Mouse (Mus musculus): ENCODE measurements around the gene Nrde2.
"Not testable (repeated sequence)": the region's sequence is repeated elsewhere in the genome, so short reads cannot be mapped to it uniquely, and the experiment has no call there.

Nrde2 gene

DNA sequence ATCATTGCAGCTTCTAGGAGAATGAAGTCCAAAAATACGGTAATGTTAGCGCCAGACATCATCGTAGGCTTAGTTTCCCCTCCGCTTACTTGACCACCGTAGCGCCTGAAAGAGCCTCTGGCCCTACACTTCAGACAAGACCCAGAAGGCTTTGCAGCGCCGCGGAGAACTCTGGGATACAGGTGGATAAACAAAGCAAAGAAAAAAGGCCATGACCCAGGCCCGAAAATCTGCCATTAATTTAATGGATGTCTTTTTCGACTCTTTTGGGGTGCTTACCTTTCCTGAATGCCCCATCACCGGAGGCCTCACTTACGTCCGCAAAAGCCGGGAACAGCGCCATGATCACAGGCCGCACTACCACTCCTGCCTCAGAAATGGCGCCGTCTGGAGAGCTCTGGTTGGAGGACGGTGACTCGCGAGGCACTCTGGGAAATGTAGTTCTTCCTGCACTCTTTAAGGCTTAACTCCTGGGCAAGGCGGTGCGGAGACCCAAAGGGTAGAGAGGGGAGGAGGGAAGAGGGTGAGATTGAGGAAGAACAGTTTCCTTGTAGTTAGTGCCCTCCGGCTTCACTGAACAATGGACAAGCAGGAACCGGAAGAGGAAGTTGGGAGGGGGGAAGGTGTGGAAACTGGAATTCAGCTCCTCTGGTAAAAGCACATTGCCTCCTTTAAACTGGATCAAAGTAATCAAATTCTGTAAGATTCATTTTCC, at the start of gene Nrde2:
Gene Nrde2 (minus strand): TSS at position 393 of the 715 bp plus-strand sequence.
- DNase-seq: peak; percentile 93

DNA sequence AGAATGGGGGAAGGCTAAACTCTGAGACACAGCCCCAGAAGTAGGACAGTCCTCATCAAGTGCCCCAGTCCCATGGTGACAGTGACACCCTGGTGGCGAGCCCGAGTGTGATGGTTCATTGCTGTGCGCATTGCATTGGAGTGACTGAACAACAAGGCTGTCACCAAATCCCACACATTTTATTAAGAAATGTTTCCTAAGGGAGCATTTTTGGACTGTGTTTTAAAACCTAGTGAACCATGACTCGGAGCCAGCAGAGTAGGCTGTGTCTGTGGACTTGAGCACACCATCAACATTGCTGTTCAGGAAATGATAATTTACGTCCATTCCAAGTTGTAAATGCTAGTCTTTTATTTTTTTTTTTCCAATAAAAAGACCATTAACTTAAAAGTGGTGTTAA, 47.5 kb upstream of the Nrde2 start:
- DNase-seq: no peak

DNA sequence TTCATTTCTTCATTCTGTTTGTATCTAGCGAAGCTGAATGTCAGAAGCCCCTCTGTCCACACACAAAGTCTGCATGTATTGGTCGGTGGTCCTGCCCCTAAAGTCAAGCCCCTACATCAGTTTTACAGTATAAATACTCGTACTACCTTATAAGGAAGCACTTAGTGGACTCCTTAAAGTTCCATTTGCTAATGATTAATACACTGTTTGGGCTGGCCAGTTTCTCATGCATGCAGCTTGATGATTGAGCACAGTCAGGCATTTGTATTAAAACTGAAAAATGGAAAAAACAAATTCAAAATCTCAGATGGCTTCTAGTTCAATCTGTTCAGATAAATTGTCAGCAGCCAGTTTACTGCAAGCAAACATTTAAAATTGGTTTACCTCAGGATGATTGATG, 47.1 kb upstream of the Nrde2 start:
- DNase-seq: no peak

DNA sequence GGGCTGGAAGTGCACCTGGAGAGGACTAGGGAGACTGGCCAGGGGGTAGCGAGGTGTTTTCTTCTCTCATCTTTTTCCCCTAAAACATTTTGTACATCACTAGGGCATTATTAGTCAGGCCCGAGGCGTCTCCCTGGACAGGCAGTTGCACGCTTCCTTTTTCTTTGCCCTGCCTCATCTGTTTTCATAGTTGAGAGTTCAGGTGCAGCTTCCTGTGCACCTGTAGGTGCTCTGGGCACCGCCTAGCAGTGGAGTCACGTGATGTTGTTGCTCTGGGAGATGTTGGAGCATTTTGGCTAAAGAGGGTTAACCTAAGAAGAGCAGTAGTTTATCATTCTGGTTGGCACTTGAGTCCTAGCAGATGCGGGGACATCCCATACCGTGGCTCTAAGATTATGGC, 45.7 kb upstream of the Nrde2 start:
- DNase-seq: no peak

DNA sequence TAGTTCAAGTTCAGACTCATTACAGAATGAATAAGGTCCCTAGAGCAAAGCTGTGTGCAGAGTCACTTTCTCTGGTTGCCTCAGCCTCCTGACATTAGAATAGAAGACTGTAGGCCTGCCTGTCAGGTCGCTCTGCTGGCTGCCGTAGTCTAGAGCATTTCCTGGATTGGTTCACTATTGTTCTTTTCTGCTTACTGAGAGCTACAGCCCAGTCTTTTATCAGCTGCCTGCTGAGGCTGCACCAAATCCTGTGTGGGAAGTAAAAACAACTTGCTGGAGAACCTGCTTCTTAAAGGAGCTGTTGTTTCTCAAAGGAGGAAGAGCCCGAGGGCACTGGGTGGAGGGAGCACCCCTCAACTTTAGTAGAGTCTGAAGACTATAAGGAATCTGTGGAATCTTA, 44.3 kb upstream of the Nrde2 start:
- DNase-seq: no peak

DNA sequence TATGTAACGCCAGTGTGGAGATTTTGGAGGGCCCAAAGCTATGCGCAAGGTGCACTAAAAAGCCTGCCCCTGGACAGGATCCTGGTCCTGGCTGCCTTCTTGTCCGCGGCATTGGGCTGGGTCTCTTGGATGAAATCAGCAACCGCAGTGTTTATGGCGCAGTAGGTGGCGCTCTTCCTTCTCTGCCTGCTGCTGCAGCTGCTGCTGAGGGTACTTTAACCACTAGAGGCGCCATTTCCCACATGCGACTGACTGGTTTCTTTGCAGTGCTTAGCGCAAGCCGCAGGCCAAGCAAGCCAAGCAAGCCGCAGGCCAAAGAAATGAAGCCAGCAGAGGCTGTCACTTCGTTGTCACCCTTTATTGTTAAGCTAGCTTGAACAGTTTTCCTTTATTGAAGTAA, 42.4 kb upstream of the Nrde2 start:
- peak; percentile 98 for DNase-seq

DNA sequence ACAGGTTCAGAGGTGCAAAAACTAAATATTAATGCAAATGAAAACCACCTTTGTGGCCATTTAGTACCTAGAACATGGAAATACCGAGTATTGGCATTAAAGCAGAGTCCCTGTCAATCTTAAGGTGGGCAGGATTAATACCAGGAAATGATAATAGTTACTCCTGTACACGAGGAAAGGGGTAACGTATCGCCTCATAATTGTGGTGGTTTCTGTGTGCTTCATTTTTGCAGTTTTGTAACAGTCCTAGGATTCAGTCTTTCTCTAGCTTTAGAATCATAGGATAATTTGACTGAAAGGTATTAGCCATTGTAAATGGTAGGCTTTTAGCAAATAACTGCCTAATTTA, 41.9 kb upstream of the Nrde2 start:
- no peak for DNase-seq

DNA sequence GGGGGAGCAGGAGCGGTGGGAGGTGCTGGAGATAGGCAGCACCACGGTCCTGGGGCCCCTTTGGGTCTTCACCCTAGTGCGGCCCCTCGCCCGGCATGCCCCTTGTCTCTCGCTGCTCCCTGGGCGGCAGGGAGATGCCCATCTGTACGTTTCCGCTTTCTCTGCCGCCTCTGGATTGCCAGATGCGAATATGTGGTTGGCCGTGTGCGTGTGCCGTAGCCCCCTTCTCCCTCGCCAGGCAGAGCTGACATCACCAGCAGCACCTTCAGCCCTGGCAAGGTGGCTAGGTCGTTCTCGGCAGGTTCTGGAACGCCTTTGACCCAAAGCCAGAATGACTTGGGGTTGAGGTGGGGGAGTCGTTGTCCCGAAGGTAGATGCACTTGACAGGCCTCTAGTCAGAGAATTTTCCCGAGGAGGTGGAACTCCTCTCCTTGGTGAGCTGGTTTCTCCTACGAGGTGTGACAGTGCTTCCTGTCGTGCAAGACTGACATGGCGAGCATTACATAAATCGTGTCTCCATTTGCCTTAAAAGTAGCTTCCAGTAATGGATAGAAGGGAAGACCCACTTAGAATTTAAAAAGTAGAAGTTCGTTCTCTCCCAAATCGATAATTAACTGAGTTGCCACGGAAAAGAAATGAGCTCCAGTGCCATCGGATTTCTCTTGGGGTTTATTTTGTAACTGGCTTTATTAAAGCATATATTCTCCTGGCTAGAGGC, 41.4 kb upstream of the Nrde2 start:
- peak; percentile 80 for DNase-seq

DNA sequence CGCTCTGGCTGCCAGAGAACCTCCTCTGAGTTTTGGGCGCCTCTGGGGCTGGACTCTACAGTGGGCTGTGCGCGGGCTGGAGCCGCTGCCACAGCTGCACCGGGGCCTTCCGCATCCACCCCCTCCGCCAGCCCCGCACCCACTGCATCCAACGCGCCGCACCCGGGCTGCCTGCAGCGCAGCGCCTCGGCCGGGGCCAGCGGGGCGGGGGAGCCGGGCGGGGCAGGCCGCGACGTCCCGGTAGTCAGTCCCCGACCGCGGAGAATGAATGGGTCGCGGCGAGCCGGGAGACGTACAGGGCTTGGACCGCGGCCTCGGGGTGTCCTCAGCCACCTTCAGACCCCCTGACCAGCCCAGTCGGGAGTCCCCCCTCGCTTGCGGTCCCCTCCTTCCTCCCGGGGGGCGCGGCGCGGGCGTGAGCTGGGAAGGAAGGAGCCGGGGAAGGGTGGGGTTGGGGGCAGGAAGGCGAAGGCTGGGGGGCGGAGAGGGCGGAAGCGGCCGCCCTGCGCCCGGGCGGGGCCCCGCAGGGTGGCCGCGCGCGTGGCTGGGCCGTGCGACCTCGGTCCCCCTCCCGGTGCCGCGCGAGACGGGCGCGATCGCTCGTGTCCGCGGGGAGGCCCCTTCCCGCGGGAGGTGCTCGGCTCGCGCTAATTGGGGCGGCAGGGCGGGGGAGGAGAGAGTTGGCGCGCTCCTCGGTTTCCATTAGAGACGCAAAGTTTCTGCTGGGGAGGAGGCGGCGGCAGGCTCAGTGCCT, 40.6 kb upstream of the Nrde2 start:
- peak; percentile 67 for DNase-seq

DNA sequence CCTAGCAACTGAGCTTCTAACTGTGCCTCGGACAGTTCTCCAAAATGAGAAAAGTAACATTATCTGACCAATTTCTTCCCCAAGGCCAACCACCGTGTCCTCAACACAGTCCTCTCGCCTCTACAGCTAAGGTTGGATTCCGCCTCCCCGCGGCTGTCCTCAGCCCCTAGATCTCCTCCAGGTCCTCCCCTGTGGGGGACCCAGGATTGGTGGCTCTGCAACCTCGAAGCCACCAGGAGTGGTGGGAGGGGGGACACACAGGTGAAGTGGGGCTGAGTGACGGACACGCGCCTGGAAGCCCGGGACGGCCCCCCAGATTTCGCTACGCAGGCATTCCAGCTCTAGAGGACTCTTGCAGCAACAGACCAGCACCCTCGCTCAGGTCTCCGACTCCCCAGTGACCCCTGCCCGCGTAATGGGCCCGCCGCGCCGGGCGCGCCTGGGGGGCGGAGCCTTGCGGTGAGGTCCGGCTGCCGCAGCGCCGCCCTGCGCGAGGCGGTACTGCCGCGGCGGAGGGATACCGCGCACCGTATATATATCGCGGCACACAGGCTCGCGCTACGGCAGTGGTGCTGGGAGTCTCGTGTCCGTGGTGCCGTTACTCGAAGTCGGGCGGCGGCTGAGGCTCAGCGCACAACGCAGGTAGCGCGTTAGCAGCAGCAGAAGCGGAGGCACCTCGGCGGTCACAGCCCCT, 39.7 kb upstream of the Nrde2 start, which contains the start of gene Calm1:
Gene Calm1 (plus strand): TSS at position 469 of the 694 bp plus-strand sequence.
- peak; percentile 94 for DNase-seq

DNA sequence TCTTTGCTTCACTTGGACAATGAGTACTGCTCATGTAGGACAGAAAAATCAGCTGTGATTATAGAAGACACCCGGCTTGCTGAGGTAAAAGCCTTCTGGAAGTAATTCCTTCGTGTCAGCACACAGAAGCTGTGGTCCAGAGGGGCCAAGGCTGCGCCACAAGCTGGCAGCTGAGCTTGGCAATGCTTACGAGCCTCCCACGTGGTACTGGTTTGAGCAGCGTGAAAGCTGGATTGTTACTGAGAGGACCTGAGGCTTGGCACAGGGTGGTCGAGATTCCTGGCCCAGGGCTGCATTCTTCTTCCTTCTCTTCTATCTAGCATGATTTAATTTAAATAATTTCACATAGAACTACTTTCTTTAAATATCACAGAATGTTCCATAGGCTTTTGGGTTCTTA, 37.3 kb upstream of the Nrde2 start:
- DNase-seq: no peak

DNA sequence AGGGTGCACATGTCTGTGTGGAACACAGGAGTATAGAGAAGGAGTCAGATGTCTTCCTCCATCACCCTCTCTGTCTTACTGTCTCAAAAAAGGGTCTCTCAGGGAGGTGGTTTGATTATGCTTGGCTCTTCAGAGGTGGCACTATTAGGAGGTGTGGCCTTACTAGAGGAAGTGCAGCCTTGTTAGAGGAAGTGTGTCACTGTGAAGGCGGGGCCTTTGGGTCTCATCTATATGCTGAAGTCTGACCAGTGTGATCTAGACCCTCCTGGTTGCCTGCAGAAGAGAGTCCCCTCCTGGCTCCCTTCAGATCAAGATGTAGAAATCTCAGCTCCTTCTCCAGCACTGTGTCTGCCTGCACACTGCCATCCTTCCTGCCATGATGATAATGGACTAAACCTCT, 34.7 kb upstream of the Nrde2 start:
- DNase-seq: no peak

DNA sequence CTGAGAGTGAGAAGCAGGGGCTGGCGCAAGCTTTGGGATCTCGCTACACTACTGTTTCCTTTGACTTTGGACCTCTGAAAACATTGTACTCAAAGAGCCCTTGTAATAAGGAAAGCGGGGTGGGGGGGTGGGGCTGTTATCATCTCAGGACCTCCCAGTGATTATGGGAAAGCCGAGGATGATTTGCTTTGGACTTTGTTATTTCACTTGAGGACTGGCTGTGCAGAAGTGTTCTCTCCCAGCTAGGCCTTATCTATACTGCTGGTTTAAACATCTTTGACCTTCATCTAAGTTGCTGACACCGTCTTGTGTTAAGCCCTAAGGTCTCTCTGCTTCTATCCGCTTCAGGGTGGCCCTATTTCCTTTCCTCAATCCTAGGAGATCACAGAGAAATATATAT, 31.3 kb upstream of the Nrde2 start:
- no peak for DNase-seq

DNA sequence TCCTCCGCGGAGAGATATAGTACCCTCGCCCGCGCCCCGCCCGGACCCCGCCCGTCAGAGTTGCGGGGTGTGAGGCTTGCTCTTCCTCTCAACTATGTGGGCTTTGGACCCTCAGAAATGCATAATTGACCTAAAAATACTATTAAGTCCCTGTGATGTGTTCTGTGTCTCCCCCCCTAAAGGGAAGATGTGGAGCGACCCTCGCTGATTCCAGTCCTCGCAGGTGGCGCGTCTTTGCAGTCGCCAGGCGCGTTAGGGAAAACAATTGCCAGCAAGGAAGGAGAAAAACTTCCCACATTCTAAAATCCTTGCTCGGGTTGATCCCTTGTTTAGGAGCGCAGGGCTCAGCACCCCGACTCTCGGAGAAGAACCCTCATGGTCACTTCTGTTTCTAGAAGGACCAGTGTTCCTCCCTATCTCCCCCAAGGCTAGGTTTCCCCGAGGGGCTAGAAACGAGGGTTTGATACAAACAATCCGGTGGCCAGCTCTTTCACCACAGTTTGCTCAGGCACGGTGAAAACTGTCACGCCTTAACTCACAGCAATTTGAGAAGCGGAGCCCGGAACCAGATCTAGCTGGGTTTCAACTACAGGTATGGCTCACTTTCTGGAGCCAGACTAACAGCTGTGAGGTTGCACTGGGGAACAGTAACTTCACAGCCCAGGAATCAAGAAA, 28.4 kb upstream of the Nrde2 start:
- DNase-seq: peak; percentile 67

DNA sequence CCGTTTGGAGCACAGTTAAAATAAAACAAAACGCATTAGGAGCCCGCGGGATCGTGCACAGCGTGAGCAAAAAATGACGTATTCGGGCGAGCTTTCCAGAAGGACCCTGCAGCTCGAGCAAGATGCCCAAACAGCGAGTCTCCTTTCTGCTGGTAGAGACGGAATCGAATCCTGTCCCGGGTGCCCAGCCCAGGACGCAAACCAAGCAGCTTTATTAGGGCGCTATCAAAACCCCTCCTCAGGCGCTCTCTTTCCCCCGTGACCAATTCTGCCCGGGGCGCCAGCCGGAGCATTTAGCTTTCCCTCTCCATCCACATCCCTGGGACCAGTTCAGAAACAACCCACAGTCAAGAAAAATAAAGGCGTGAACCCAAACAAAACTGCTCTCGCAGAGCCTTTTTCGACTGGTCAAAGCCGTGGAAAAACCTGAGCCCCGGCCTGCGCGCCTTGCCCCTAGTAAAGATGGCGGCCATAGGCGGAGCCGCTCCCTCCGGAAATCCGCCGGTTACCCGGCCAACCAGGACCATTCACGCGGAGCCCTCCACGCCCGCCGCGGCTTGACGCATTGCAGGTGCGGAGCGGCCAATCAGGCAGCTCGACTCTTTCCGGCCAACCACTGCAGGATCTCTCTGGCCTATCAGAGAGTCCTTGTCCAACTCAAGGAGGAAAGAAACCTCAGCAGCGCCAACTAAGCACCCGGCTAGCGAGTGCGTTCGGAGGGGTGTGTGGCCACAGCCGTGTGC, 27.7 kb upstream of the Nrde2 start:
- peak; percentile 100 for DNase-seq

DNA sequence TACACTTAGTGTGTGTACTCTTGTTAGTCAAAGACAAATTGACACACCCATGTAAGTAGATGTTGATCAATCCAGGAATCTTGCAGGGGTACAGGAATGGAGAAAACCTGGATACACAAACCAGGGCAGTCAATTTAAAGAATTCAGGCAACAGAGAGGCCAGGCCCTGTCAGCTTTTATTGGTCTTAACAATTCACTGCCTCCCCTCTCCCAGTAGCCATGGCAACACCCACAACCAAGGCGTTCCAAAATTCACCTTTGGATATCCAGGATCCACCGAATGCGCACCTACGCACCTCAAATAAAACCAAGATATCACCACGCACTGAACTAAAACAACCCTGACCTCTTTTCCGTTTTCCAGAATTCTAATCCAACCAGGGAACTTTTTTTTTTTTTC, 26.9 kb upstream of the Nrde2 start:
- peak; percentile 79 for DNase-seq

DNA sequence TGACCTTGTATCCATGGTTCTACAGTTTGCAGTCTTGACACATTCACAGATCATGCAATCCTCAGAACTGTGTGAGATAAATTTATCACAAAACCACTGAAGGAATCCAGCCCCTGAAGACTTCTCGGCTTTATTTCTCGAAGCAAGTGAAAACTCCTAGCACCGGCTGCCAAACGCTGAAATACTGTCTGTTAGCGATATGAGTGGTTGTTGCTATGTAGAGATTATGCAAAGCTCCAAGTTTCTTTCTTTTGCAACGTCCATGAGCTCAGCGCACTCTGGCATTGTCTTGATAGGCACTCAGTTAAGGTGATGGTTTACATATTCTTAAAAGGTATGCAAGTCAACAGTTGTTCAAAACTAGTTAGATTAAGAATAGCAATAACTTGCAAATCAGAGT, 26.4 kb upstream of the Nrde2 start:
- peak; percentile 44 for DNase-seq

DNA sequence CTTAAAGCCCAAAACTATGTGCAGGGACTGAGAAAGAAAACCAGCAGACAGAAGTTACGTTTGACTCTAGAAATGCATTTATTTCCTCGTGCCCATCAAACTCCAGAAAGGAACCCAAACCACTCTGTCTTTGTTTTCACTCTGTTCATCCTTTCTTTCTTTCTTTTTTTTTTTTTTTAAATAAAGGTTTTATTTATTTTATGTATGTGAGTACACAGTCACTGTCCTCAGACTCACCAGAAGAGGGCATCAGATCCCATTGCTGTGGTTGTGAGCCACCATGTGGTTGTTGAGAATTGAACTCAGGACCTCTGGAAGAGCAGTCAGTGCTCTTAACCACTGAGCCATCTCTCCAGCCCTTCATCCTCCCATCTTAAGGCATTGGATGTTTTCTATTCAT, 25.5 kb upstream of the Nrde2 start:
- DNase-seq: not testable (repeated sequence)

DNA sequence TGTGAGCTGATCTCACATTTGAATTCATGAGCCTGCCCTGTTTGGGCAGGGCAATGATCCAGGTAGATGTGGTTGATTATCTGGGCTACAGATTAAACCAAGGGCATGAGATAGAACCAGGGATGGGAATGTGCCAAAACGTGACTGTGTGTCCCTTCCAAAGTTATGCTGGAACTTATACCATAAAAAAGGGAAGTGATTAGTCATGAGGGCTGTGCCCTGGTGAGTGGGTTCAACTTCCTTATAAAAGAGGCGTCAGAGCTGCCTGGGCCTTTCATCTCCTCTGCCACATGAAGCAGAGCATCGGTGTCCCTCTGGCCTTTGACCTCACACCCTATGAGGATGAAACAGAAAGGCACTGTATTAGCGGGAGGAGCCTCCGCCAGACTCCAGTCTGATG, 24.5 kb upstream of the Nrde2 start:
- peak; percentile 23 for DNase-seq

DNA sequence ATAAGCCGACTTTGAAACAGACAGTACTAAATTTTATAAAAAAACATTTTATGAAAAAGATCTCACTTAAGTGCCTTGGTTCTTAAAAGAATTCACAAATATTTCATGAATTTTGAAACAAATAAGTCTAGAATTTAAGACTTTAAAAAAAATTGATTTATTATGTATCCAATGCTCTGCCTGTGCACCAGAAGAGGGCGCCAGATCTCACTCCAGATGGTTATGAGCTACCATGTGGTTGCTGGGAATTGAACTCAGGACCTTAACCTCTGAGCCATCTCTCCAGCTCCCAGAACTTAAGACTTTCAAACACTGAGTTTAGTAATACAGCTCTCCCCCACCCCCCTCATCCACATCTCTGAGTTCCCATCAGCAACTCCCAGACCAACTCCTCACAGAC, 23.2 kb upstream of the Nrde2 start:
- DNase-seq: no peak

DNA sequence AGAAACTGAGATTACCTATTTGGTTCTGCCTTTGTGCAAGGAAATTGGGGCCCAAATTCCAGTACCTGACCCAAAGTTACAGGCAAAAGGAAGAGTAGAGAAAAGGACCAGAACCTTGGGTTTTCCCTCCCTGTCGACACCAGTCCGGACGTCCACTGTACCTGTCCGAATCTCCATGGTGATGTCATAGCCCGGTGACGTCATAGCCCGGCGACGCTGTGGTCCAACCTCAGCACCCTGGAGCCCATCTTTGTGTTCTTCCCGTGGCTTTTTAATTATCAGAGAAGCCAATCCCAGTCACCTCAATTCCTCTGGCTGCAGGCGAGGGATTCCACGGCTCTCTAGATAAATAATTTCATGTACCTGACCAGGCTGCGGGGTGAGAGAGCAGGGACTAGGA, 21.3 kb upstream of the Nrde2 start:
- no peak for DNase-seq

DNA sequence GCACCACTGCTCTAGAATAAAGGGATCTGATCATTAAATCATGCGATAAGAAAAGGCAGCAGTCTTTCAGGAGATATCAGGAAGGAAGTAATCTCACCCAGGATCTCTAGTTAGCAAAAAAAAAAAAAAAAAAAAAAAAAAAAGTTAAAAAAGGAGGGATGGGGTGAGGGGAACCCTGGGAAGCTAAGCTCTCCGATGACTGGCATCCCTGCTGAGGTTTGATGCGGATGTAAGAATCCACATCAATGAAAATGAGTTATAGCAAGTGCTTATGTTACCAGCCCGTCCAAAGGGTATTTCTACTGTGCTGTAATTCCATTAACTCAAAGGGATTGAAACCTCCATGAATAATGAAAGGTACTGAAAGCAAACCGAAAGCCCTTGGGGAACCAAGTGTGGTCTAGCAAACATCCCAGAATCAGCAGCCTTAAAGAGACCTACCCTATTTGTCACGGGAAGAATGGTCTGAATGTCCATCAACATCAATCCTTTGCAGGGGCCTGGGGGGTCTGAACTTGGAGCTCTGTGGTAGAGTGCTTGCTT, 19.5 kb upstream of the Nrde2 start:
- DNase-seq: no peak

Data from cerebellum, adult 9-10 months (tissue).